Mouse (Mus musculus) granulocyte monocyte progenitor cell, adult 5-6 weeks (primary cell): ENCODE measurements around the gene Tsg101. TPM values are rescaled to one million over a fixed set of nuclear protein-coding genes. Genes with fewer than 3 reads are reported as not detected.

Experiments used
- ATAC-seq: replicated peaks from 2 replicates; pipeline ENCODE4 v1.8.0; 2016; ENCODE audit warnings: mild to moderate bottlenecking, moderate TSS enrichment, inconsistent platforms; ENCODE audit not compliant: poor library complexity, severe bottlenecking
- total RNA-seq, 2 experiments: library from RNA; stranded (forward) in 1 of 2; stranded (reverse) in 1 of 2; fragments of 200-712, 200-1000 nt in 1 of 2; fragments of >200 nt in 1 of 2; fragmentation: Nextera tagmentation in 1 of 2; gene quantifications; 2 replicates each; pipeline ENCODE4 v1.2.3; 2014 to 2017

Gene Tsg101
- total RNA-seq, 2 experiments from 2014 or later = 33.1 to 140 TPM

DNA sequence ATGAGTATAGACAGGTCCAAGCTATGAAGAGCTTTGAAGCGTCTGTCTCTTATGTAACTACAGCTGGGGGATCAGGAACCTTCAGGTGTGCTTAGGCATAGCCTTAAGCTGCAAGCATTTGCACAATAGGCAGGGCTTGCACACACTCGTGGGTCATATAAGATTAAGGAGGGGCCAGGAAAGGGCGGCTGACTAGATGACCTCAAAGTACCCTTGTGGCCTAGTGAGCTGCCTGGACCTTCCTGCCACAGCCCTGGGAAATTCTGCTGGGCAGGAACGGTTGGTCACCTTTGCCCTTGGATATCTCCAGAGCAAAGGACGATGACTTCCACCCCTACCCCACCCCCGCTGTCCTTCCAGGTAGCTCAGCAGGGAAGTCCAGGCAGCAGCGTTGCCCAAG is 80.3 kb downstream of the Tsg101 start:
- peak; percentile 40 for ATAC-seq

Other genes starting within 250 kb of the Tsg101 start
- not detected in 2 replicates for gene Tph1, start 247.4 kb downstream of the Tsg101 start, total RNA-seq (2014; fragmentation: Nextera tagmentation)
- gene Tph1, start 247.4 kb downstream of the Tsg101 start, total RNA-seq (2017) = 0.15 TPM in 1 of 2 replicates, not detected in the other
- 23.5 and 23.9 TPM in 2 replicates for gene Saal1, start 209.3 kb downstream of the Tsg101 start, total RNA-seq (2014; fragmentation: Nextera tagmentation)
- gene Saal1, start 209.3 kb downstream of the Tsg101 start, total RNA-seq (2017) = 14.9 and 18.1 TPM in 2 replicates
- gene Saa3, start 204.3 kb downstream of the Tsg101 start, total RNA-seq (2014; fragmentation: Nextera tagmentation) = not detected in 2 replicates
- 1.2 TPM in 1 of 2 replicates, not detected in the other for gene Saa3, start 204.3 kb downstream of the Tsg101 start, total RNA-seq (2017)
- not detected in 2 replicates for gene Saa4, start 187.4 kb downstream of the Tsg101 start, total RNA-seq (2014; fragmentation: Nextera tagmentation)
- not detected in 2 replicates for gene Saa4, start 187.4 kb downstream of the Tsg101 start, total RNA-seq (2017)
- gene Saa1, start 177.0 kb downstream of the Tsg101 start, total RNA-seq (2014; fragmentation: Nextera tagmentation) = not detected in 2 replicates
- gene Saa1, start 177.0 kb downstream of the Tsg101 start, total RNA-seq (2017) = not detected in 2 replicates
- gene Saa2, start 168.2 kb downstream of the Tsg101 start, total RNA-seq (2014; fragmentation: Nextera tagmentation) = not detected in 2 replicates
- gene Saa2, start 168.2 kb downstream of the Tsg101 start, total RNA-seq (2017) = not detected in 2 replicates
- gene Hps5, start 123.9 kb downstream of the Tsg101 start, total RNA-seq (2014; fragmentation: Nextera tagmentation) = 17.0 and 32.8 TPM in 2 replicates
- gene Hps5, start 123.9 kb downstream of the Tsg101 start, total RNA-seq (2017) = 19.1 and 27.6 TPM in 2 replicates
- 30.3 and 46.6 TPM in 2 replicates for gene Gtf2h1, start 123.9 kb downstream of the Tsg101 start, total RNA-seq (2014; fragmentation: Nextera tagmentation)
- 67.0 and 83.9 TPM in 2 replicates for gene Gtf2h1, start 123.9 kb downstream of the Tsg101 start, total RNA-seq (2017)
- gene Ldha, start 78.5 kb downstream of the Tsg101 start, total RNA-seq (2014; fragmentation: Nextera tagmentation) = 641 and 708 TPM in 2 replicates
- 507 and 538 TPM in 2 replicates for gene Ldha, start 78.5 kb downstream of the Tsg101 start, total RNA-seq (2017)
- gene Ldhc, start 58.8 kb downstream of the Tsg101 start, total RNA-seq (2014; fragmentation: Nextera tagmentation) = 3.5 TPM in 1 of 2 replicates, not detected in the other
- gene Ldhc, start 58.8 kb downstream of the Tsg101 start, total RNA-seq (2017) = 1.2 TPM in 1 of 2 replicates, not detected in the other
- gene Uevld, start 38.6 kb upstream of the Tsg101 start, total RNA-seq (2014; fragmentation: Nextera tagmentation) = 8.7 and 13.5 TPM in 2 replicates
- gene Uevld, start 38.6 kb upstream of the Tsg101 start, total RNA-seq (2017) = 9.8 and 12.9 TPM in 2 replicates
- gene Gm9999, start 63.6 kb upstream of the Tsg101 start, total RNA-seq (2014; fragmentation: Nextera tagmentation) = not detected in 2 replicates
- not detected in 2 replicates for gene Gm9999, start 63.6 kb upstream of the Tsg101 start, total RNA-seq (2017)
- 18.9 and 24.6 TPM in 2 replicates for gene Spty2d1, start 88.4 kb upstream of the Tsg101 start, total RNA-seq (2014; fragmentation: Nextera tagmentation)
- 24.6 and 26.6 TPM in 2 replicates for gene Spty2d1, start 88.4 kb upstream of the Tsg101 start, total RNA-seq (2017)
- 1.8 and 4.2 TPM in 2 replicates for gene Tmem86a, start 130.6 kb upstream of the Tsg101 start, total RNA-seq (2014; fragmentation: Nextera tagmentation)
- gene Tmem86a, start 130.6 kb upstream of the Tsg101 start, total RNA-seq (2017) = 0.99 and 2.7 TPM in 2 replicates
- gene Ptpn5, start 213.7 kb upstream of the Tsg101 start, total RNA-seq (2014; fragmentation: Nextera tagmentation) = not detected in 2 replicates
- gene Ptpn5, start 213.7 kb upstream of the Tsg101 start, total RNA-seq (2017) = not detected in 2 replicates